Mouse (Mus musculus) heart, postnatal 0 days (tissue): ENCODE results near the gene Zcchc14.

Experiments used
- CTCF ChIP-seq: IDR thresholded peaks from 2 replicates; pipeline ENCODE4 v1.5.1; 2016; ENCODE audit warnings: antibody characterized with exemption, control low read depth, low read depth
- EP300 ChIP-seq: IDR thresholded peaks from 2 replicates; pipeline ENCODE4 v1.6.1; 2016; ENCODE audit warnings: antibody characterized with exemption, low read depth

DNA sequence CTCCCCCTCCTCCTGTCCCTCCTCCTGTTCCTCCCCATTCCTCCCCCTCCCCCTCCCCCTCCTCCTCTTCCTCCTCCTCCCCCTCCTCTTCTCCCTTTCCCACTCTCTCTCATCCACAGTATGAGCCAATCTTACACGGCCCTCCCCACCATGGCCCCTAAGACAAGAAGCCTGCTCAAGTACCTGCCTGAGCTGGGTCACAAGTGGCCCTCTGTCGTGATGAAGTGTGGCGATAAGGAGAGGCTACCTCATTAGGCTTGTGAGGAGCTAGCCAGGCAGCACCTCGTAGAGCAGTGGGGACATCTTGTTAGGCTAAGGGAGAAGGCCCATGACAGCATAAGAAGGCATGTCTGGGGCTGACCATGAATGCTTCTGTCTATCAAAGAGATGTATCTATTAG, 20.5 kb upstream of the Zcchc14 start:
- TF ChIP-seq CTCF (no peak), EP300 (no peak)
